In genomic region chr1:189646597-189646996, GRCm38 (mm10) we compare ENCODE assay signal across 20 mouse cellular contexts. TPM values are rescaled to one million over a fixed set of nuclear protein-coding genes. Genes with fewer than 3 reads are reported as not detected.
DNase-seq lines count a peak whose midpoint lies in the region; ATAC-seq and TF ChIP-seq lines count a peak whose summit lies in the region.
"Had no signal": no experiment of that assay in that cellular context is flagged by ENCODE, and none has a peak within 500 bp of the region (broad histone marks: within the 10 kb centered on the region; RNA-seq: fewer than 3 reads in every experiment).

No protein-coding gene starts in this region.

- whole genome bisulfite sequencing in forebrain, postnatal 0 days, result 85% methylated on average over 6 of the region's 6 CpGs
- WGBS in forebrain, embryonic 16.5 days, result 84% methylated on average over 6 of the region's 6 CpGs
- 87% methylated on average over 6 of the region's 6 CpGs for WGBS in kidney, postnatal 0 days
- 85% methylated on average over 6 of the region's 6 CpGs for WGBS in kidney, embryonic 16.5 days
- 83% methylated on average over 6 of the region's 6 CpGs for WGBS in midbrain, embryonic 15.5 days
- 89% methylated on average over 6 of the region's 6 CpGs for WGBS in midbrain, embryonic 11.5 days
- WGBS in embryonic facial prominence, embryonic 10.5 days, result 90% methylated on average over 6 of the region's 6 CpGs

- H3K27ac ChIP-seq in forebrain, postnatal 0 days (ENCODE audit: low read depth, low read length), result no peak overlapping the region
- no peak overlapping the region for H3K27ac ChIP-seq in forebrain, embryonic 16.5 days (ENCODE audit: low read length)
- no peak overlapping the region for H3K27ac ChIP-seq in kidney, postnatal 0 days
- no peak overlapping the region for H3K27ac ChIP-seq in kidney, embryonic 16.5 days (ENCODE audit: low read length)
- no peak overlapping the region for H3K27ac ChIP-seq in midbrain, embryonic 15.5 days
- H3K27ac ChIP-seq in midbrain, embryonic 11.5 days (ENCODE audit: low read depth, low read length), result no peak overlapping the region
- H3K27ac ChIP-seq in embryonic facial prominence, embryonic 10.5 days (replicated peaks), result no peak overlapping the region
- H3K27ac ChIP-seq: kidney, embryonic 15.5 days; limb, embryonic 13.5 days; midbrain, embryonic 10.5 days had no signal

- no peak overlapping the region for H3K4me3 ChIP-seq in forebrain, postnatal 0 days (ENCODE audit: low read depth, low read length)
- no peak overlapping the region for H3K4me3 ChIP-seq in forebrain, embryonic 16.5 days (replicated peaks; ENCODE audit: low read length)
- H3K4me3 ChIP-seq in kidney, postnatal 0 days (replicated peaks; ENCODE audit: low read depth, low read length), result no peak overlapping the region
- H3K4me3 ChIP-seq in kidney, embryonic 16.5 days (ENCODE audit: low read length), result no peak overlapping the region
- no peak overlapping the region for H3K4me3 ChIP-seq in midbrain, embryonic 15.5 days
- no peak overlapping the region for H3K4me3 ChIP-seq in midbrain, embryonic 11.5 days (ENCODE audit: low read depth, low read length)
- H3K4me3 ChIP-seq in embryonic facial prominence, embryonic 10.5 days, result no peak overlapping the region
- H3K4me3 ChIP-seq: erythroblast, embryonic 14.5 days; kidney, embryonic 15.5 days; limb, embryonic 13.5 days; midbrain, embryonic 10.5 days had no signal

- peak; percentile 66 for TF ChIP-seq CTCF in forebrain, postnatal 0 days (IDR thresholded peaks at IDR 0.05; ENCODE audit: low read depth)
- peak; percentile 50 for TF ChIP-seq CTCF in kidney, postnatal 0 days (IDR thresholded peaks at IDR 0.05; ENCODE audit: low read depth)

- no peaks in the 10 kb centered on the region for H3K36me3 ChIP-seq in forebrain, postnatal 0 days (ENCODE audit: insufficient read depth)
- H3K36me3 ChIP-seq in forebrain, embryonic 16.5 days (ENCODE audit: control insufficient read depth, insufficient read depth), result no peaks in the 10 kb centered on the region
- peaks cover 28% of the 10 kb centered on the region for H3K36me3 ChIP-seq in kidney, postnatal 0 days (ENCODE audit: insufficient read depth, low read length)
- peaks cover 71% of the 10 kb centered on the region for H3K36me3 ChIP-seq in kidney, embryonic 16.5 days (ENCODE audit: insufficient read depth, low read length)
- no peaks in the 10 kb centered on the region for H3K36me3 ChIP-seq in midbrain, embryonic 15.5 days (replicated peaks)
- H3K36me3 ChIP-seq in midbrain, embryonic 11.5 days (ENCODE audit: control insufficient read depth, insufficient read depth, low read length), result peaks cover 36% of the 10 kb centered on the region
- H3K36me3 ChIP-seq in embryonic facial prominence, embryonic 10.5 days (replicated peaks), result peaks cover 100% of the 10 kb centered on the region

- H3K27me3 ChIP-seq in forebrain, postnatal 0 days (ENCODE audit: insufficient read depth, low read length), result no peaks in the 10 kb centered on the region
- H3K27me3 ChIP-seq in forebrain, embryonic 16.5 days (replicated peaks; ENCODE audit: control insufficient read depth, insufficient read depth, low read length), result no peaks in the 10 kb centered on the region
- no peaks in the 10 kb centered on the region for H3K27me3 ChIP-seq in kidney, postnatal 0 days (ENCODE audit: insufficient read depth, low read length)
- H3K27me3 ChIP-seq in kidney, embryonic 16.5 days (ENCODE audit: insufficient read depth, low read length), result no peaks in the 10 kb centered on the region
- no peaks in the 10 kb centered on the region for H3K27me3 ChIP-seq in midbrain, embryonic 15.5 days (replicated peaks)
- no peaks in the 10 kb centered on the region for H3K27me3 ChIP-seq in midbrain, embryonic 11.5 days (ENCODE audit: control insufficient read depth, insufficient read depth, low read length)
- H3K27me3 ChIP-seq in embryonic facial prominence, embryonic 10.5 days (replicated peaks; ENCODE audit: low read depth, poor library complexity, severe bottlenecking), result no peaks in the 10 kb centered on the region
- H3K27me3 ChIP-seq: kidney, embryonic 15.5 days; limb, embryonic 13.5 days had no signal

- DNase-seq in forebrain, postnatal 0 days, result peak; percentile 46
- DNase-seq in kidney, postnatal 0 days (ENCODE audit: low spot score), result peak; percentile 24
- DNase-seq in midbrain, embryonic 11.5 days (ENCODE audit: low spot score, missing footprints), result no peak
- DNase-seq in embryonic facial prominence, embryonic 10.5 days (ENCODE audit: low spot score), result peak; percentile 6
- no peak for DNase-seq in embryo, embryonic 10.5 days (ENCODE audit: low spot score)
- DNase-seq: adrenal gland, postnatal 25 days; cerebellum, adult 9-11 months; gastrocnemius, postnatal 25 days; heart, postnatal 14 days; lung, postnatal 4 days; right cerebral cortex, postnatal 14 days had no signal

- H3K4me1 ChIP-seq in forebrain, postnatal 0 days (ENCODE audit: insufficient read depth), result peaks cover 6% of the 10 kb centered on the region; the same call in 1 of the 2 replicates
- peaks cover 9% of the 10 kb centered on the region for H3K4me1 ChIP-seq in forebrain, embryonic 16.5 days (replicated peaks; ENCODE audit: control insufficient read depth, insufficient read depth, low read length)
- H3K4me1 ChIP-seq in kidney, postnatal 0 days (replicated peaks; ENCODE audit: insufficient read depth, low read length), result no peaks in the 10 kb centered on the region
- no peaks in the 10 kb centered on the region for H3K4me1 ChIP-seq in kidney, embryonic 16.5 days (ENCODE audit: insufficient read depth, low read length)
- peaks cover 9% of the 10 kb centered on the region for H3K4me1 ChIP-seq in midbrain, embryonic 15.5 days
- H3K4me1 ChIP-seq in midbrain, embryonic 11.5 days (ENCODE audit: control insufficient read depth, insufficient read depth, low read length), result no peaks in the 10 kb centered on the region
- H3K4me1 ChIP-seq in embryonic facial prominence, embryonic 10.5 days, result no peaks in the 10 kb centered on the region
- H3K4me1 ChIP-seq: kidney, embryonic 15.5 days; limb, embryonic 13.5 days; midbrain, embryonic 10.5 days had no signal

- H3K9ac ChIP-seq in forebrain, postnatal 0 days, result no peak overlapping the region
- no peak overlapping the region for H3K9ac ChIP-seq in forebrain, embryonic 16.5 days (replicated peaks; ENCODE audit: low read depth, low read length)
- no peak overlapping the region for H3K9ac ChIP-seq in kidney, postnatal 0 days (ENCODE audit: low read depth, low read length)
- no peak overlapping the region for H3K9ac ChIP-seq in kidney, embryonic 16.5 days (replicated peaks; ENCODE audit: low read length)
- H3K9ac ChIP-seq in midbrain, embryonic 15.5 days, result no peak overlapping the region
- no peak overlapping the region for H3K9ac ChIP-seq in midbrain, embryonic 11.5 days (ENCODE audit: low read length)
- H3K9ac ChIP-seq: kidney, embryonic 15.5 days; limb, embryonic 13.5 days had no signal

- no peaks in the 10 kb centered on the region for H3K9me3 ChIP-seq in forebrain, postnatal 0 days (ENCODE audit: low read length)
- H3K9me3 ChIP-seq in forebrain, embryonic 16.5 days (ENCODE audit: control insufficient read depth, low read length), result no peaks in the 10 kb centered on the region
- H3K9me3 ChIP-seq in kidney, postnatal 0 days (replicated peaks; ENCODE audit: low read length), result no peaks in the 10 kb centered on the region
- H3K9me3 ChIP-seq in kidney, embryonic 16.5 days (ENCODE audit: low read length), result no peaks in the 10 kb centered on the region
- H3K9me3 ChIP-seq in midbrain, embryonic 15.5 days, result no peaks in the 10 kb centered on the region
- H3K9me3 ChIP-seq in midbrain, embryonic 11.5 days (ENCODE audit: control insufficient read depth, low read length), result no peaks in the 10 kb centered on the region
- H3K9me3 ChIP-seq in embryonic facial prominence, embryonic 10.5 days, result no peaks in the 10 kb centered on the region
- H3K9me3 ChIP-seq: kidney, embryonic 15.5 days; limb, embryonic 13.5 days; midbrain, embryonic 10.5 days had no signal

- no peak for ATAC-seq in forebrain, postnatal 0 days
- ATAC-seq in forebrain, embryonic 16.5 days, result no peak
- ATAC-seq in kidney, postnatal 0 days (replicated peaks; ENCODE audit: low FRiP score, low read depth), result no peak
- no peak for ATAC-seq in kidney, embryonic 16.5 days (ENCODE audit: low FRiP score, low TSS enrichment)
- 0 out of 2 replicates have a peak, but pooled peaks have one; percentile 21 for ATAC-seq in midbrain, embryonic 15.5 days (replicated peaks)
- no peak for ATAC-seq in midbrain, embryonic 11.5 days (ENCODE audit: low FRiP score)
- ATAC-seq: inflammation-experienced regulatory T-cells, adult 6 months had no signal

- H3K4me2 ChIP-seq in forebrain, postnatal 0 days (ENCODE audit: low read depth), result no peak overlapping the region
- H3K4me2 ChIP-seq in forebrain, embryonic 16.5 days (ENCODE audit: low read length), result no peak overlapping the region
- no peak overlapping the region for H3K4me2 ChIP-seq in kidney, postnatal 0 days (ENCODE audit: low read length)
- H3K4me2 ChIP-seq in kidney, embryonic 16.5 days (replicated peaks; ENCODE audit: low read depth, low read length), result no peak overlapping the region
- H3K4me2 ChIP-seq in midbrain, embryonic 15.5 days, result no peak overlapping the region
- H3K4me2 ChIP-seq in midbrain, embryonic 11.5 days, result no peak overlapping the region
- H3K4me2 ChIP-seq: heart, embryonic 11.5 days; kidney, embryonic 15.5 days; limb, embryonic 13.5 days had no signal

RNA-seq across cellular contexts. Expression of gene Cenpf, which starts 41.3 kb away (rescaled TPM):
- 3.0 and 6.4 TPM in 2 replicates for total RNA-seq in forebrain, postnatal 0 days (2014; rRNA removed)
- 9.0 and 14.5 TPM in 2 replicates for polyA plus RNA-seq in forebrain, postnatal 0 days (2015; fragmentation: Nextera tagmentation; extraction: Ambion mirVana)
- polyA plus RNA-seq in forebrain, embryonic 16.5 days (2015; fragmentation: Nextera tagmentation; extraction: Ambion mirVana), result 37.9 and 47.8 TPM in 2 replicates
- 42.1 and 42.5 TPM in 2 replicates for polyA plus RNA-seq in kidney, postnatal 0 days (2015; fragmentation: Nextera tagmentation; extraction: Ambion mirVana)
- polyA plus RNA-seq in kidney, embryonic 16.5 days (2015; fragmentation: Nextera tagmentation; extraction: Ambion mirVana), result 65.4 and 87.1 TPM in 2 replicates
- polyA plus RNA-seq in midbrain, embryonic 15.5 days (2015; fragmentation: Nextera tagmentation; extraction: Ambion mirVana), result 12.0 and 18.7 TPM in 2 replicates
- 135 and 140 TPM in 2 replicates for polyA plus RNA-seq in midbrain, embryonic 11.5 days (2014; fragmentation: Nextera tagmentation; extraction: Ambion mirVana)
- 108 and 110 TPM in 2 replicates for polyA plus RNA-seq in embryonic facial prominence, embryonic 10.5 days (2016; fragmentation: Nextera tagmentation; extraction: Ambion mirVana)

Comparison
In these comparisons a context has a peak if more than half of its experiments do, and no peak if none do; other contexts are left out.
1. DNase-seq: peak in forebrain, postnatal 0 days (single experiment), kidney, postnatal 0 days (single experiment) and embryonic facial prominence, embryonic 10.5 days (single experiment); none in midbrain, embryonic 11.5 days (single experiment) and embryo, embryonic 10.5 days (single experiment).